Mouse (Mus musculus): ENCODE results near the gene Ncbp3. TPM values are rescaled to one million over a fixed set of nuclear protein-coding genes. Genes with fewer than 3 reads are reported as not detected.
A peak's percentile ranks its signal among the peaks of the same experiment; 100 is the strongest.

Gene Ncbp3
- polyA plus RNA-seq, 1 experiment from 2014 or later: 4.2 TPM

GRCm38 (mm10) chr11:73108195-73108897 lies 60.8 kb downstream of the Ncbp3 start:
- ATAC-seq (ENCODE audit: insufficient read depth): no peak
- WGBS (ENCODE audit: insufficient replicate concordance): 34% methylated on average over 5 of the region's 5 CpGs
- Histone ChIP-seq H3K9ac (no peak overlapping the region), H3K9me3 (replicated peaks) (no peaks in the 10 kb centered on the region), H3K4me3 (replicated peaks) (no peak overlapping the region), H3K27me3 (no peaks in the 10 kb centered on the region), H3K4me1 (replicated peaks) (peaks cover 12% of the 10 kb centered on the region), H3K27ac (replicated peaks) (0 out of 2 replicates have a peak overlapping the region, but pooled peaks have one; percentile 4), H3K4me2 (no peak overlapping the region), H3K36me3 (replicated peaks) (no peaks in the 10 kb centered on the region)

- Histone ChIP-seq H3K4me1 (replicated peaks) (peaks cover 12% of the 10 kb centered on the region), H3K4me3 (replicated peaks) (no peak overlapping the region), H3K36me3 (replicated peaks) (no peaks in the 10 kb centered on the region), H3K9me3 (replicated peaks) (no peaks in the 10 kb centered on the region), H3K9ac (no peak overlapping the region), H3K27me3 (no peaks in the 10 kb centered on the region), H3K4me2 (no peak overlapping the region), H3K27ac (replicated peaks) (no peak overlapping the region)
- 48% methylated on average over 14 of the region's 14 CpGs for WGBS (ENCODE audit: insufficient replicate concordance)
- no peak for ATAC-seq (ENCODE audit: insufficient read depth)
Observed at GRCm38 (mm10) chr11:73108898-73109625, 61.5 kb downstream of the Ncbp3 start.

GRCm38 (mm10) chr11:73109941-73110340 lies 62.4 kb downstream of the Ncbp3 start:
- WGBS (ENCODE audit: insufficient replicate concordance): 66% methylated on average over 3 of the region's 3 CpGs
- H3K27me3 ChIP-seq: no peaks in the 10 kb centered on the region
- H3K4me3 ChIP-seq (replicated peaks): no peak overlapping the region
- H3K4me2 ChIP-seq: no peak overlapping the region
- peaks cover 12% of the 10 kb centered on the region for H3K4me1 ChIP-seq (replicated peaks)
- H3K36me3 ChIP-seq (replicated peaks): no peaks in the 10 kb centered on the region
- no peak for ATAC-seq (ENCODE audit: insufficient read depth)
- no peaks in the 10 kb centered on the region for H3K9me3 ChIP-seq (replicated peaks)
- H3K9ac ChIP-seq: no peak overlapping the region
- H3K27ac ChIP-seq (replicated peaks): no peak overlapping the region

GRCm38 (mm10) chr11:73111414-73111813 lies 63.8 kb downstream of the Ncbp3 start:
- no peaks in the 10 kb centered on the region for H3K36me3 ChIP-seq (replicated peaks)
- peaks cover 12% of the 10 kb centered on the region for H3K4me1 ChIP-seq (replicated peaks)
- ATAC-seq (ENCODE audit: insufficient read depth): no peak
- no peak overlapping the region for H3K9ac ChIP-seq
- H3K4me3 ChIP-seq (replicated peaks): no peak overlapping the region
- H3K9me3 ChIP-seq (replicated peaks): no peaks in the 10 kb centered on the region
- H3K27ac ChIP-seq (replicated peaks): no peak overlapping the region
- WGBS (ENCODE audit: insufficient replicate concordance): 63% methylated on average over 6 of the region's 6 CpGs
- H3K4me2 ChIP-seq: no peak overlapping the region
- no peaks in the 10 kb centered on the region for H3K27me3 ChIP-seq

GRCm38 (mm10) chr11:73126495-73126894 lies 78.9 kb downstream of the Ncbp3 start:
- H3K9me3 ChIP-seq (replicated peaks): no peaks in the 10 kb centered on the region
- H3K9ac ChIP-seq: no peak overlapping the region
- no peak overlapping the region for H3K27ac ChIP-seq (replicated peaks)
- H3K4me2 ChIP-seq: no peak overlapping the region
- ATAC-seq (ENCODE audit: insufficient read depth): peak; percentile 60; the same call in 1 of the 2 replicates
- H3K4me3 ChIP-seq (replicated peaks): no peak overlapping the region
- peaks cover 8% of the 10 kb centered on the region for H3K36me3 ChIP-seq (replicated peaks)
- H3K27me3 ChIP-seq: no peaks in the 10 kb centered on the region
- 76% methylated on average over 6 of the region's 6 CpGs for WGBS (ENCODE audit: insufficient replicate concordance)
- peaks cover 3% of the 10 kb centered on the region; the same call in 1 of the 2 replicates for H3K4me1 ChIP-seq (replicated peaks)

GRCm38 (mm10) chr11:73131020-73131419 lies 83.4 kb downstream of the Ncbp3 start:
- no peak overlapping the region for H3K4me2 ChIP-seq
- no peak overlapping the region for H3K4me3 ChIP-seq (replicated peaks)
- no peaks in the 10 kb centered on the region for H3K27me3 ChIP-seq
- no peaks in the 10 kb centered on the region for H3K9me3 ChIP-seq (replicated peaks)
- no peak overlapping the region for H3K9ac ChIP-seq
- ATAC-seq (ENCODE audit: insufficient read depth): no peak
- no peak overlapping the region for H3K27ac ChIP-seq (replicated peaks)
- H3K36me3 ChIP-seq (replicated peaks): peaks cover 33% of the 10 kb centered on the region
- H3K4me1 ChIP-seq (replicated peaks): peaks cover 34% of the 10 kb centered on the region
- WGBS (ENCODE audit: insufficient replicate concordance): 44% methylated on average over 7 of the region's 7 CpGs

- Histone ChIP-seq H3K27ac (replicated peaks) (no peak overlapping the region), H3K9ac (no peak overlapping the region), H3K4me1 (replicated peaks) (peaks cover 47% of the 10 kb centered on the region), H3K27me3 (no peaks in the 10 kb centered on the region), H3K4me3 (replicated peaks) (no peak overlapping the region), H3K36me3 (replicated peaks) (peaks cover 33% of the 10 kb centered on the region), H3K4me2 (peak overlapping the region; percentile 74), H3K9me3 (replicated peaks) (no peaks in the 10 kb centered on the region)
- WGBS (ENCODE audit: insufficient replicate concordance): 40% methylated on average over 6 of the region's 6 CpGs
- no peak for ATAC-seq (ENCODE audit: insufficient read depth)
Observed at GRCm38 (mm10) chr11:73132999-73133398, 85.4 kb downstream of the Ncbp3 start.

GRCm38 (mm10) chr11:73134222-73134621 lies 86.6 kb downstream of the Ncbp3 start:
- no peaks in the 10 kb centered on the region for H3K27me3 ChIP-seq
- H3K4me2 ChIP-seq: peak overlapping the region; percentile 74
- H3K4me1 ChIP-seq (replicated peaks): peaks cover 53% of the 10 kb centered on the region
- H3K9ac ChIP-seq: peak overlapping the region; percentile 21; the same call in 1 of the 2 replicates
- H3K36me3 ChIP-seq (replicated peaks): peaks cover 33% of the 10 kb centered on the region
- H3K4me3 ChIP-seq (replicated peaks): peak overlapping the region; percentile 100
- no peak for ATAC-seq (ENCODE audit: insufficient read depth)
- no peak overlapping the region for H3K27ac ChIP-seq (replicated peaks)
- no peaks in the 10 kb centered on the region for H3K9me3 ChIP-seq (replicated peaks)
- 83% methylated on average over 5 of the region's 5 CpGs for WGBS (ENCODE audit: insufficient replicate concordance)

- no peak for ATAC-seq (ENCODE audit: insufficient read depth)
- H3K27me3 ChIP-seq: no peaks in the 10 kb centered on the region
- no peak overlapping the region for H3K27ac ChIP-seq (replicated peaks)
- H3K4me2 ChIP-seq: peak overlapping the region; percentile 74
- no peaks in the 10 kb centered on the region for H3K9me3 ChIP-seq (replicated peaks)
- H3K4me1 ChIP-seq (replicated peaks): peaks cover 51% of the 10 kb centered on the region
- peak overlapping the region; percentile 97 for H3K9ac ChIP-seq
- H3K36me3 ChIP-seq (replicated peaks): peaks cover 24% of the 10 kb centered on the region
- peak overlapping the region; percentile 100 for H3K4me3 ChIP-seq (replicated peaks)
- 28% methylated on average over 6 of the region's 6 CpGs for whole genome bisulfite sequencing (ENCODE audit: insufficient replicate concordance)
Observed at GRCm38 (mm10) chr11:73136587-73136986, 89.0 kb downstream of the Ncbp3 start.

- H3K4me2 ChIP-seq: peak overlapping the region; percentile 74
- peaks cover 24% of the 10 kb centered on the region for H3K36me3 ChIP-seq (replicated peaks)
Observed at GRCm38 (mm10) chr11:73137116-73137515, 89.5 kb downstream of the Ncbp3 start.

More at GRCm38 (mm10) chr11:73137116-73137515, 89.5 kb downstream of the Ncbp3 start:
- Histone ChIP-seq H3K9me3 (replicated peaks) (no peaks in the 10 kb centered on the region), H3K4me3 (replicated peaks) (peak overlapping the region; percentile 100), H3K27me3 (no peaks in the 10 kb centered on the region), H3K4me1 (replicated peaks) (peaks cover 51% of the 10 kb centered on the region), H3K27ac (replicated peaks) (peak overlapping the region; percentile 81), H3K9ac (peak overlapping the region; percentile 97)
- WGBS (ENCODE audit: insufficient replicate concordance): 8% methylated on average over 11 of the region's 11 CpGs
- no peak for ATAC-seq (ENCODE audit: insufficient read depth)

All from liver, embryonic 15.5 days (tissue).